Mouse (Mus musculus): Measurements from ENCODE around the gene Plg.

Plg gene

DNA sequence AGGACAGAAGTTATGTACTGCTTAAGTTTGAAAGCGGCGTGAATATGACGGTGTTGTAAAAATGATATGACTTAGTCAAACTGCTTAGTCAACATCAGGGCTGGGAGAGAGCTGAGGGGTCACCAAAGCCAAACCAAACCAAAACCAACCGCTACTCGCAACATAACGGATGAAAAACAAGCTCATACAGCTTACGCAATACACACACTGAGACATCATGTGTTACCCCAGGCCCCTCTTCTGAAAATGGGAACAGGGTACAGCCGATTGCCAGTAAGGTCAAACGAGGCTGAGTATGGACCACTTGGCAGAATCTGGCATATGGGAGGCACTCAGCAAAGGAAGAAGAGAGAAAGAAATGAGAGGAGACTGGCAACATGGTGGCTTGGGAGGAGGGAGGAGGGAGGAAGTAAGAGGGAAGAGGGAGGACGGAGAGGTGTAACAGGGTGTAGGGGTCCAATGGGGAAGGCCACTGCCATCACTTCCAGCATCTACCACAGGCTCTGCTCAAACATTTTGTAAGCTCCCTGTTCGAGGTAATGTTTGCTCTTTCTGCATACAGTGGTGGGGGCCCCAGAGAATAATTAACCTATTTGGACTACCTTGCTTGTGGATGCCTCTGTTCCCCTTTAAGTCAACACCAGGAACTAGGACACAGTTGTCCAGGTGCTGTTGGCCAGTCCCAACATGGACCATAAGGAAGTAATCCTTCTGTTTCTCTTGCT lies at the start of gene Plg:
TSS of gene Plg (plus strand) at position 628 of the 725 bp plus-strand sequence.
- DNase-seq, result no peak

- no peak for DNase-seq
Observed at GRCm38 (mm10) chr17:12335115-12335514, 43.3 kb upstream of the Plg start.

- peak; percentile 84 for DNase-seq
Observed at GRCm38 (mm10) chr17:12336073-12336868, 42.1 kb upstream of the Plg start.

DNA sequence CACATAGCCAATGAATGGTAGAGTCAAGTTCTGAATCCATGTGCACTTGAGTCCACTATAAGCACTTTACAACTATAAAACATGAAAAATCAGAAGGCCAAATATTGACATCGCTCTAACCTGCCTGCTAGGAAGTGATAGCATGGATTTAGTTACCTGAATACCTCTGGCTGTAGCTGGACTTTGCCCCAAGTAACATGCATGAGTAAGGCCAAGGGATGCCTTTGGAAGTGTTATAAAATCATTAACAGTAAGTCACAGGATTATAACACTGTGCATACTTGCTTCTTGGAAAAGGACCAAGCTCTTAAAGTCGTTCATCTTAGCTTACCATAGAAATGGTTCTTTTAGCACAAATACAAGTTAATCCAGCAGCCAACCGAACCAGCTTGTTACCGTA lies 41.3 kb upstream of the Plg start:
- DNase-seq, result peak; percentile 89

- peak; percentile 31 for DNase-seq
Observed at GRCm38 (mm10) chr17:12343702-12344376, 34.6 kb upstream of the Plg start.

GRCm38 (mm10) chr17:12347462-12347861 lies 30.9 kb upstream of the Plg start:
- DNase-seq, result no peak

DNA sequence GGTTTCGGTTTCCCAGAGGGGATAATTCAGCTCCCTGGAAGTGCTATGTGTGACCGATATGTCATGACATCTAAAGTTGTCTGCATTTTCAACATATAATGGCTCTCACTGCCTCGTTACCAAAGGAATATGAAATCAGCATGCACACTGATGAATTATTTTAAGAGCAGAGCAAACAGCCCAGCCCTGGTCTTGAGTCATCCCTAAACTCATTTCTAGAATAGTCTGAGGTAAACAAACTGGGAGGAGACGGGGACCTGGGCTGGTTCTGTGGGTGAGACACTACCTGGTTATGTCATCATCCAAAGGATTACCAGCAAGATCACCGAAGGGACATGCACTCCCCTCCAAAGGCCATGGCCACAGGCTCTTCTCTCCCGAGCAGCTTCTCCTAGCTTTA lies 26.8 kb upstream of the Plg start:
- DNase-seq, result no peak

GRCm38 (mm10) chr17:12352781-12353180 lies 25.6 kb upstream of the Plg start:
- no peak for DNase-seq

DNA sequence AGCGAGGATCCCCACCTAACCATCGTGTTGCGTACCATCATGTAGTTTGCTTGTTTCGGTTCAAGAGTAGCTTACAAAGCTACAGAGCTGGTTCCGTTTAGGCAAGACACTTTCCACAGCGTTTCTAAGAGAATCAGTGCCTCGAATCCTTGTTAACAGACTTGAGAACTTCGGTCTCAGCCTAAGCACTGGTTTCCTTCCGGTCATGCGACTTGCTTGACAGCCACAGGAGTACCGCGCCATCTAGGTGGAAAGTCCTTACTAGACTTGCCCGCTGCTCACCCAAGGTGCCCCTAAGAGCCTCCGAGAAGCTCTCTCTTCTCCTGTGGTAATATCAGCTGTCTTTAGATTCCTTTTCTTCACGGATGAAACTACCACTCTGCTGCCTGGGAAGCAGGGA lies 18.5 kb upstream of the Plg start:
- DNase-seq, result no peak

DNA sequence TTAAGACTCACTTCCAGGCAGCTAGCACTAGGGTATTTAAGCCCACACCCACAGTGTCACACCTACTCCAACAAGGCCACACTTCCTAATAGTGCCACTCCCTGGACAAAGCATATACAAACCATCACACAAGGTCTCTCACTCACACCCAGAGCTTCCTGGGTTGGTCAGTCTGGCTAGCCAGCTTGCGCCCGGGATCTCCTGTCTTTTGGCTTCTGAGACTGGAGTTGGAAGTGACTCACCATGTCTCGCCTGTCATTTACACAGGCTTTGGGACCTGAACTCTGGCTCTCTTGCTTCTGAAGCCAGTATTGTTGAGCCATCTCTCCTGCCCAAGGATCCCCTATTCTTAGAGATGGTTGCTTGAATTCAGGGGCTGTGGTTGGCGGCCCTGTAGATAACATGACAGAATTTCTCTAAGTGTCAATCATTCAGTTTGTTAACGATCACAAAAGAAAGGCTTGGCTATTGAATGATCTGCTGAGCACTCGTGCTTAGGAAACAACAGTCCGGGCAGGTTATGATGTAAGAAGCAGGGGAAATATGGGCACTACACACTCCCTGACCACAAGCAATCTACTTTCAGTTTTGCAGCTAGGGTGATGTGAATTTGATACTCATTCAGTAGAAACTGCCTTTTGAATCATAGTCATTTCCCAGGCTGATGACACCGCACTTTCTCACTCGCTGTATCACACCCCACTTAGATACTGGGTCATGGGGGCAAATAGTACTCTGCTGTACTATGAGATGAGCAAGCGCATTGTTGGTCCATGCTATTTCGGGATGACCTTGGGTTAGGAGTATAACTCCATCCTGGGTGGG lies 14.6 kb upstream of the Plg start:
- DNase-seq, result no peak

- DNase-seq, result no peak
Observed at GRCm38 (mm10) chr17:12364426-12364735, 14.0 kb upstream of the Plg start.

DNA sequence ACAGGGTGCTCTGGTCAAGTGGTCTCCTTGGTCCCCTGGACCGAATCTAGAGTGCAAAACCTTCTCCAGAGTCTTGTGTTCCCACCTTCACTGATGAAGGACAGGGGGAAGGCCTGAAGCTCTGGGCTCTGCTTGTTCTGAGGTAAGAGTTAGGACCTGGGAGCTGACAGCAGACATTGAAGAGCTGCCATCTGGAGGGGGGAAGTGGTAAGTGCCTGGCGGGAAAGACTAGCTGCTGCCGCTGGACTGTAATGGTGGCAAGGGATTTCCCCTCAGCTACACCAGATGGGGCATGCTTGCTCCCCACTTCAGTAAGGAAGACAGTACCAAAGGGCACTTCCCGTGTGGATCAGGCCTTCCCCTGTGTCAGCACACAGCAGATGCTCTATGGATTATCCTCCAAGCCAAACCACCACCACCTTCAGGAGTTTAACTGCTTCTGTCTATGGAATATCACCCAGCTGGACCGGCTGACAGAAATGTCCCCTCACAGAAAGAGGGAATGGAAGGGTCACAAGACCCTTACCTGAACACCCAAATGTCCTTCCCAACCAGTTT lies 11.0 kb upstream of the Plg start:
- DNase-seq, result peak; percentile 86

DNA sequence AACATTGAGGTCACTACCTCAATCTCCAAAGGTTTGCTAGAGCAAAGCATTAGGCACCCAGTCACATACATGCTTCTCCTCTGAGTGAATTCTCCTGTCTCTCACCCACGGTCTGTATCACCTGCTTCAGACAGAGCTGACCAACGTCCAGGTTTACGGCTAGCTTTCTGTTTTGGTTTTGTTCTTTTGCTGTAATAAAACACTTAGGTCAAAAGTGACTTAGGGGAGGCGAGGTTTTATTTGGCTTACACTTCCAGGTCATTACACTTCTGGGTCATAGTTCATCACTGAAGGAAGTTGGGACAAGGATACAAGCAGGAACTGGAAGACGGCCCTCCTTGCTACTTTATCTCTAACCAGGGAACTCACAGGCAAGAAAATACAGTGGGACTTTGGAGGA lies 9.0 kb upstream of the Plg start:
- peak; percentile 21 for DNase-seq

GRCm38 (mm10) chr17:12370289-12370688 lies 8.1 kb upstream of the Plg start:
- DNase-seq, result no peak

GRCm38 (mm10) chr17:12371310-12371925 lies 7.0 kb upstream of the Plg start:
- DNase-seq, result peak; percentile 20

GRCm38 (mm10) chr17:12372021-12372420 lies 6.4 kb upstream of the Plg start:
- peak; percentile 79 for DNase-seq

DNA sequence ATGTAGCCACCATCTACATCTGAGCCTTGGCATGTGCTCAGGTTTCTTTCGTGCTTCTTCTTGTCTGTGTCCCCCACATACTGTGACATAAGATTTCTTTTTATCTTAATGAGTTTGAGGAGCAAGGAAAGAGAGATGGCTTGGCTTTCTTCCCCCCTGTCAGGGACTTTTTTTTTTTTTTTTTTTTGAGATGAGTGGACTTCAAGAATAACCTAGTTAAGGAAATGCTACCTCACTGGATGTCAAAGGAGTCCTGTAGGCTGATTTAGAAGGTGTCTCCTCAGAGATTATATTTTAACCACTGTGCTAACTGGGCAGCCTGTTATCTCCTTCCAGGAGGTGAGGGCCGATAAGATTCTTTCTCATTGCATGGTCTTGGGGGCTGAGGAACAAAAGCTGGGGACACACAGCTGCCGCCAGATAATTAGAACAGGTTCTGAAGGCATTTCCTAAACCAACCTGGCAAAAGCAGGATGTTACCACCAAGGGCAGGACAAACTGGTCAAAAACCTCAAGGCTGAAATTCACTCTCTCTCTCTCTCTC lies 4.7 kb upstream of the Plg start:
- DNase-seq, result no peak

GRCm38 (mm10) chr17:12380287-12380686 lies 1.9 kb downstream of the Plg start:
- DNase-seq, result peak; percentile 19

GRCm38 (mm10) chr17:12381579-12381978 lies 3.2 kb downstream of the Plg start:
- DNase-seq, result no peak

DNA sequence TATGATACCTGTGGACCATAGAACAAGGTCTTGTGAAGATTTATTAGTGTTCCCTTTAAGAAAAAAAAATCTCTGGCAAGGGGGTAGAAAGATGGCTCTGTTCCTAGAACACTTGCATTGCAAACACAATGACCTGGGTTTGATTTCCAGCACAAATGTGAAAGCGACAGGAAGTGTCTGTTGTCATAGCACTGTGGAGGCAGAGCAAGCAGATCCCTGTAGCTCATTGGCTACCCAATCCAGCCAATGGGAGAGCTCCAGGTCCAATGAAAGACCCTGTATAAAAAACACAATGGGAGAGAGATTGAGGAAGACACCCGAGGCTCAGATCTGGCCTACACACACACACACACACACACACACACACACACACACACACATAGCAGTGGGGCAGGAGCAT lies 4.1 kb downstream of the Plg start:
- DNase-seq, result no peak

- DNase-seq, result peak; percentile 77
Observed at GRCm38 (mm10) chr17:12385049-12385794, 6.8 kb downstream of the Plg start.

All from kidney, adult 9 months (tissue).